Mouse (Mus musculus): ENCODE measurements around the gene Spred2.

- TF ChIP-seq GATA1 (IDR thresholded peaks at IDR 0.05; ENCODE audit: low read length) (no peak), TAL1 (IDR thresholded peaks at IDR 0.05; ENCODE audit: low read length) (no peak)
These were observed 6.0 kb upstream of the Spred2 start for GRCm38 (mm10) chr11:19918246-19918540.
